Mouse (Mus musculus) right cerebral cortex, adult 2 months (tissue): ENCODE measurements at regions not wholly inside any gene's neighbourhood (a gene's known extent, or its start where the extent isn't known, plus 50 kb on each side); places are given as distances from the start of the nearest gene placed in this dataset.
A peak's percentile ranks its signal among the peaks of the same experiment; 100 is the strongest.

Experiments used
- DNase-seq, 2 experiments: peaks; one replicate each; pipeline ENCODE4 v3.0.0; 2021 to 2022; ENCODE audit warnings: low spot score in 2 of 2

DNA sequence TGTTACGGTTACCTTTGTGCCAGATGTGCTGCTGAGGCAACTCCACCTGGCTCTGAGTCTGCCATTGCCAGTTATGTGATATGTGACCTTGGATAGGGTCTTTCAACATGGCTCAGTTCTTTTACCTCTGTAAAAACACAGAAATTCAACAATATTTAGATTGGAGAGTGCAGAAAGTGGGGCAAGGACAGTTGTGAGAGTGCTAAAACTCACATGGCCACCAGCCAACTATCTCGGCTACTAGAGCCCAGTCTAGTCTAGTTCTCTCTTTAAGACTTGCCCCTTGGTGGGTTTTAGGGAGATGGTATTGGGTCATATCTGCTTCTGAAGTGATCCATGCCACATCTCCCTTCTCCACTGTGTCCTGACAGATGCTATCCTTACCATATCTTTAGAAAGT lies 233.0 kb downstream of the Phf14 start:
- DNase-seq: no peak

DNA sequence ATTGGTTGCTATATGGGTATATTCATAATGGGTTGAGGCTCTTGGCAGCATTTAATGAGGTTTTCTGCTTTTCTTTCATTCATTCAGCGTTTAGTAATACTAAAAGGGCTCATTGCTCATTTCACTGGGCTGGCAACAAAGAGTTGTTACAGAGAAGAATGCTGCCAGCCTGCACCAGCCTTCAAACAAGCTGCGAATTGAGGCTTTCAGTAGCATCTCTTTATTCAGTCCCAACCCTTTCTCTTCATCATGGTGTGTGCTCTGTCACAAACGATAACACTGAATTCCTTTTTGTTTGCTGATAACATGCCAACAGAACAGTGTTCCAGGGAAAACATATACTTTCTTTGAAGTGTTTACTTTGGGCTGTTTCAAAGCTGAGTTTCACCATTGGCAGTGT lies 237.6 kb downstream of the Phf14 start:
- no peak for DNase-seq

DNA sequence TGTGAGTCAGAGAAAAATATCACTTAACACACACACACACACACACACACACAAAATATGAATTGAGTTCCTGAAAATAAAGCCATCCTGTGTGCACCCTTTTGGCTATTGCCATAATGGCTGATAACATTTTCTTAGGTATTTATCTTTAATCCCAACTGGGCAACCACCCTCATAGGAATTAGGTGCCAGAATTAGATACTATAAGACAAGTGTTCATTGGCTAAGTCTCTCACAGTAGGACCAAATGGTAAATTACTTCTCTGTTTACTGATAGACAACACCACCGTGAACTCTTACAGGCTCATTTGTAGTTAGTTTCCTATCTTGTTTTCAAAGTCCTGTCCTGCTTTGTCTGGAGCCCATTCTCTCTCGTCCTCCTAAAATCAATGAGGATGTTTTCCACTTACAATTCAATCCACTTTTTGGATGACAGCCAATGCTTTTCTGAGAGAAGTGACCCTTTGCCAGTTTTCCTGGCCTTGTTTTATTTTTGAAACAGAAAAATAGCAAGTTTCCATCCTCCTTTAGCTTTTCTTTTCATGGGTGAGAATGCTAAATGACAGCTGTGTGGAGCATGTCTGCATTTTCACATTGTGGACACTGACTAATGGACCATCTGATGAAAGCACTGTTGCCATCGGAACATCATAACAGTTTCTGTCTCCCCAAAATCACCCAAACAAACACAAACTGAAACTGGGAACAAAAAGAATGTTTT lies 243.2 kb downstream of the Phf14 start:
- DNase-seq: no peak

DNA sequence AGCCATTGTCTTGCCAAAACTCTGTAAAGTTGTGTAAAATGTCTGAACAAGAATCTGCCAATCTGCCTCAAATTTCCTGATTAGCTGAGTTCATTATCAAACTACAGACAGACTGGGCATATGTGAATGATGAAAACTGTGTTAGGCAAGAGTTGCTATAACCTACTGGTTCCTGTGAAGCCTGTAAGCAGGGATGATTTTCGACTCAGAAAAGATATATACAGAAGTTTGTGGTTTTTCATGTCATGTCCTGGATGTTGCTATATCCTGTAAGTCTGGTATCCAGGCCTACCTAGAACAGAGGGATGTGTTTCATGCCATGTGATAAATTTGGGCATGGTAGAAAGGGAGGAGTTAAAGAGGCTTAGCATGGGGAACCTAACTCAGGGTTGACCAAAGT lies 256.4 kb downstream of the Phf14 start:
- DNase-seq: no peak

DNA sequence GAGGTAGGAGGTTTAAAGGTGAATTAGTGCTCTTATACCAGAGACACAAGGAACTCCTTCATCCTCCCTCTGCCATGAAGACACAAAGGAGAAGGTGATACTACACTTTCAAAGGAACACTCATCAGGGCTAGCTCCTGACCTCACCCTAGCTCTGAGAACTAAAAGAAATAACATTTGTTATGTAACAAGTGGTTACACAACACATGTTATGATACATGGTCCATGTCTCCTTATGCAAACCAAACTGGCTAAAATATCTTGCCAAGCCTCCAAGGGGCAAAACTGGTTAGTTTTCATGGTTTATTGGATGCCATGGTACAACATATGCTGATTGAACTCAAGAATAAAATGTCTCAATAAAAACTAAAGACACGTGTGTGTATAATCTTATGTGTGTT lies 260.9 kb downstream of the Phf14 start:
- DNase-seq: no peak

DNA sequence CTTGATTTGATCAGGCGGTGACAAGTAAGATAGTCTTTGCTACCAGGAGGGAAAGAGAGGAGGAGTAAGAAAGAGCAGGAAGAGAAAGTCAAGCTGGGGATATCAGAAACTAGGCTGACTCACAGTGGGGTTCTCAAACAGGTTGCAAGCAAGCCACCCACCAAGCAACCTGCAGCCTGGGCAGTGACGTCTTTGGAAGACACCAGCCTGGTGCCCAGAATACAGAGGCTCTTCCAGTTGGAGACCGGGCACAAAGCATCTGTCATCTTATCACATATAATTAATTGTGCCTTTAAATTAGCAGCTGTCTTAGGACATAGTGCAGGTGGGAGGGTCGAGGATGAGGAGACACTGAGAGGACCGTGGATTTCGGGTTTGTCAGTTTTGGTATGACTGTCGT lies 261.8 kb downstream of the Phf14 start:
- DNase-seq: peak; percentile 7 to 10

DNA sequence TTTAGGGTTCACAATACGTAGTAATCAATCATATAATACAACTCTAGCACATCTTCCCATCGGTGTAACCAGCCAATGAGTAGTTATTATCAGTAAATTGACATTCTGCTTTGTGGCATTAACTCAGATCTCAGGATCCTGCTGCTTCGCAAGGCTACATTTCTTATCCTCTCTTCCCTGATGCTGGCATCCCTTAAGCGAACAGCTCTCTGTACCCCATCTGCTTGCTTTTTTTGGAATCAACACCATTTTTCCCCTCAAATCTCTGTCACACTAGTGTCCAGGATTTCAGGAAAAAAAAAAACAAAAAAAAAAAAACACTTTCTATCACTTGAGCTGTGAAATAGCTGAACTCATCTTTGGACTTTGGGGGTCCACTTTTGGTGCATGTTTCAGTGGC lies 263.1 kb downstream of the Phf14 start:
- no peak for DNase-seq

DNA sequence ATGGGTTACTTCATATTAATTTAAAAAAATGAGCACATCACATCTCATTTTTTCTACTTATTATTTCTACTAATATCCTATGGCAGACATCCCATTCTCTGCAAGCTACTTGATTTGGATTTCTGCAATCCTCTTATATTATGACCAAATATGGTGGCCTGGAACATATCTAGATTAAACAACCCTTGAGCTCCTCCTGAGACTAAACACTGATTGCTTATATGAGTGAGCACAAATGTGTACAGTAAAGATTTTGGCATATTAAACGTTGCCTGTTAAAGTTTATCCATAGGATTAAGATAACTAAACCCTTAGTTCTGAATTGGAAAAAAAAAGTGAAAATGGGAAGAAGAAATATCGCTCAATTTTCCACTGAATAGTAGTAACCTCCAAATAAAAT lies 263.6 kb downstream of the Phf14 start:
- no peak for DNase-seq

DNA sequence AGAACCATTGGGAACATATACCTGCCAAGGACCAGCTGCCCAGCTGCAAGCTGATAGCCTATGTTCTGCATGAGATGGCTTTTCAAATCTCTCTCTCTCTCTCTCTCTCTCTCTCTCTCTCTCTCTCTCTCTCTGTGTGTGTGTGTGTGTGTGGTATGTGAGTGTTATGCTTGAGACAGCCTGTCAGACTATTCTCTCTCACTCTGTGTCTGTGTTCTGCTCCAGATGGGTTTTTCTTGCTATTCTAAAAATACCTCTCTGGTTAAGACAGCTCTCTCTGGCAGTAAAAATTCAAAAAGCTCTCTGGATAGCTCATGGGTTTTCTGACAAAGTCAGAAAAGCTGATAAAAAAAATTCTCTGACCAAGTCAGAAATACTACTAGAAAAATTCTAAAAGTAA lies 270.4 kb downstream of the Phf14 start:
- peak; percentile 11 to 28 for DNase-seq

DNA sequence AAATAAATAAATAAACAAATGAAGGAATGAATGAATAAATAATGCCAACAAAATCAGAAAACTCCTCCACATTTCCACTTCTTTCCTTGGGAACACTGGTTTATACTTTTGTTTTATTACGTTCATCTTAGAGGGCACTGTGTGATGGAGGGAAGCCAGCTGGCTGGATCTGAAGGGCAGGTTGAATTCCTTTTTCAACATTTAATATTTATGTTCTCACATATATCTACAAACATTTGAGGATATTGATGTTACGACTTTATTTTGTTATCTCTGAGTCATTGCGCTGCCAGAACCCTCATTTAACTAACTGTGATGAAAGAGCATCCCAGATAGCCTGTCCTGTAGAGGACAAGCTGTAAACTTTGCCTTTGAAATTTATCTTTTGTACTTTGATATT lies 273.3 kb downstream of the Phf14 start:
- DNase-seq: no peak

DNA sequence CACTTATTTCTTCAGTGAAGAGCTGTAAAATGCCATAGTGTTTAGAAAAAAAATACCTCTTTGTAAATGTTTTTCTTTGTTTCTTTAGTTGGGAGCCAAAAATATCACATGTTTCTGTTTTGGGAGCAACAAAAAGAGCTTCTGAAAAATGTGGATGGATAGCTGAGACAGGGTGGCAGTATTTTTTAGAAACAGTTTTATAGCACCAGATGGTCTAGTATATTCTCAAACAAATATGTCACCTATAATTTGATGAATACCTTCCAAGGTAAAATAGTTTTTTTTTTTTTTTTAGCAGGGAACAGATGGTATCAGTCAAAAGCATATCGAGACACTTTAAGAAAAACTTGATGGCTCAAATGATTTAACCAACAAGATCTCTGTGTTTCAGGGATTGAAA lies 302.6 kb downstream of the Phf14 start:
- no peak for DNase-seq

DNA sequence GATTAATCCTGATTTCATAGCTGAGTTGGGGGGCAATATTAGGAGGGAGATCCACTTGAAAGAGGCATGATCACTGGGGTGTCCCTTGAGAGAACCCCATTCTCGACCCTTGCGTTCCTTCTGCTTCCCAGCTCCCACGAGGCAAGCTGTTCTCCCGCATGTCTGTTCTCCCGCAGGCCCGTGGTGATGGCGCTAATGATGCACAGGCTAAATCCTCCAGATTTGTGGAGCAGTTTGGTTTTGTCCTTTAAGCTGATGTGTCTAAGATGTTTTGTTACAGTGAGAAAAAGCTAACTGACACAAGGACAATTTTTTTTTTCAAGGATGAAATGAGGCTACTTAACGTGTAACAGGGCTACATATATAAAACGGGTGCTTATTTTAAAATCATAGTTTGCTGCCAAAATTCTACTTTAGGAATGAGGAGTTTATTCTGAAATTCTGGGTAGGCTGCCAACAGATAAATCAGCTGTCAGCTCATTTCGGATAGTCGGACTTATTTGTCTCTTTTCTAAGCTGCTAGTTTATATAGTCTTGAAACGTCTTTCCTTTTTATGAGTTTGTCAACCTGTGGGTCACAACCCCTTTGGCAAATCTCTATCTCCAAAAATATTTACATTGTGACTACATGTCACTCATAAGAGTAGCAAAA lies 307.0 kb downstream of the Phf14 start:
- no peak for DNase-seq

DNA sequence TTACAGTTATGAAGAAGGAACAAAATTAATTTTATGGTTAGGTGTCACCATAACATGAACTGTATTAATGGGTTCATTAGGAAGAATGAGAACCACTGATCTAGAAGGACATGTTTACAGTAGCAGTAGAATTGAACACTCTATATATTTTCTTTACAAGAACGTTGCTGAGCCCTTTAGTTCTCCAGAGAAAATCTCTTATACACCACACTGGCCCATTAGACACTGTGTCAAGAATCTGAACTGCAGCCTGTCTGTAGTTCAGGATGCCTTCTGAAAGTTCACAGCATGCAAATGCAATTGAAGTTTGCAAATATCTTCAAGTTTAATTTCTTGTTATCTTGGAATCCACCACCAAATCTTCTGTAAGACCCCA lies 307.6 kb downstream of the Phf14 start:
- no peak for DNase-seq

DNA sequence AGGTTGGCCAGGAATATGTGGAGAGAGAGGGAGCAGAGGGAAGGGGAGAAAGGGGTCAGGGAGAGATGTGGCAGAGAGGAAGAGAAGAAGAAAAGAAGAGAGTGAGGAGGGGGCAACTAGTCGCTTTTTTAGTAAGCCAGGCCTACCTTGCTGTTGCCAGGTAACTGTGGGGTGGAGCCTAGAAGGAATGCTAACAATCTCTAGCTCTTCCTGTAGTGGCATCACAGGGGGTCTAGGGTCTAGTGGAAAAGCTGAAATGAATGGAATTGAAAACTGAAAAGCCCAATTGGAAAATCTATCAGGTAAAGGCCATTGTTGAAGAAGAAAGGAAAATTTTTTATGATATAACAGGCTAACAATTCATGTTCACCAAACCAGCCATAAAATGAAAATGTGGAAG lies 336.5 kb downstream of the Phf14 start:
- no peak for DNase-seq

DNA sequence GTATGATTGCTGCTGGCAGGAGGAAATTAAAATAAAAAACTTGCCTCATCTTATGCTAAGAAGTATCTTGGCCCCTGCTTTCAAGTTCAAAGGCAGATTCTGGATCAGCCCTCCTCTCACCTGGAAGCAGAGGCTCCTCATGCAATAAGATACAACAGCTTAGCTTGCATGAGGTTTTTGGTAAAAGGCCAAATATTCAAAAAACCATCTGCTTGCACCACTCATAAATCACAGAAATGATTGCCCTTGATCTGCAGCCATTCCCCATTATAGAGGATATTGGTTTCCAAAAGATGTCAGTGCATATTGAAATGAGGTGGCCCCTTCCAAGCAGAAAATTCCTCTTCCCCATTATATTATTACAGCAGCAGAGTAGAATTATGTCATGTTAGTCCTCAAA lies 340.4 kb downstream of the Phf14 start:
- DNase-seq: no peak

DNA sequence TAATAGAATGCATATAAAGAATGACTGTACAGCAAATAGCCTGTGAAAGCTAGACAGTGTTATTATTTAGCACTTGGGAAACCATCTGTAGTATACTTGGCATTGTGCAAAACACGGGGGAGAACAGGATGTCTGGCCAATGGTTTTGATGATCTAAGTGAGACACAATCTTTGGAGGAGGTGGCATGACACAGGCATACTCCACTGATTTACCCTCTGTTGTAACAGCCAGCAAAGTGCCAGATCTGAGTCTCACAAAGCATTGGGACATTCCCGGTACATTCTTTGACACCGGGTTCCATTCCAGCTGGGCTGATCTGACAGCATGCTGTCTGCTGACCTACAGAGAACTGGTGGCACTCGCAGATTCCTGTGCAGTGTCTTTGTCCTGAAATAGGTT lies 341.0 kb downstream of the Phf14 start:
- peak; percentile 23 to 40 for DNase-seq

DNA sequence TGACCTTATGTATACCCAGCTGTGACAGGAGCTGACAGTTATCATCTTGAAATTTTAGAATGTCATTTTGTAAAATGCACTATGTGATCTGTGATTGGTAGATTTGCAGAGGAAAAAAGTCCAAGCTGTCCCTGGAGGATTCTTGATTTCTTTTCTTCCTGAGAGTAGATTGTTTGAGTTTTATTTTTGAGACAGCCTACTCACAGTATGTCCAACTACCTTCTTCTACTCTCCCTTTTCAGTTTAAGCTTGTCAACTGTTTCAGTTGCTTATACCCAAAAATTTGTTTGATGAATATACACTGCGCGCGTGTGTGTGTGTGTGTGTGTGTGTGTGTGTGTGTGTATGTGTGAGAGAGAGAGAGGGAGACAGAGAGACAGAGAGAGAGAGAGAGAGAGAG lies 346.9 kb downstream of the Phf14 start:
- no peak for DNase-seq

DNA sequence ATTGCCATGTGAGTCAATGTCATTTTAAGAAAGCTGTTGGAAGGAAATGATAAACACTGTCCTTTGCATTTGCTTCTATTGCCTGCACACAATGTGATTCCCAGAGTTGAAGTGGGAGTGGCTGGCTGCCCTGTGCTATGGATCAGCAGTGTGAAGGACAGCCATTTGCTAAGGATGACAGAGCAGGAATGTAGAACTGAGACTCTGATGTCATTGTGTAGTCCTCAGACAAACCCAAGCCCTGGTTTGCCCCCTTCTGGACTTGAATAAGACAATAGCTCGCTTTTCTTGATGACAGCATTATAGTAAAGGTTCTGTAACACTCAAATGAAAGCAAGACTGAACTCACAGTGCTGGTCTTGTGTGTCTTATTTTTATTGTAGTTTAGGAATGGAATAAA lies 347.8 kb downstream of the Phf14 start:
- no peak for DNase-seq

DNA sequence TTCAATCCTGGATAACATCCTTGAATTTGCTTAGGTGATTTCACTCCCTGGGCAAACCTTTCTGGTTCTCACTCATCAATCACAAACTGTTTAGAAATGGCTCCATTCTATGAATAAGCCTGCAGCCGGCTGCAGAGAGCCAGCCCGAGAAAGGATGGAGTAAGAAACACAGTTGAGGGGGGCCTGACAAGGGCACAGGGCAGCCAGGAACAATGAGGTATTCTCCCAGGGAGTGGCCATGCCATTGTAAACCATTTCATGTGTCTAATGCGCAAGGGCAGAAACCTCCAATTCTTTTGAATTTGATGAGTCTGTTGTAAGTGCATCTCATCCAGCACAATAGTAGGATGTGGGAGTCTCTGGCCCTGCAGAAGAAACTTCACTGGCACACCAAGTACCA lies 350.7 kb downstream of the Phf14 start:
- no peak for DNase-seq

DNA sequence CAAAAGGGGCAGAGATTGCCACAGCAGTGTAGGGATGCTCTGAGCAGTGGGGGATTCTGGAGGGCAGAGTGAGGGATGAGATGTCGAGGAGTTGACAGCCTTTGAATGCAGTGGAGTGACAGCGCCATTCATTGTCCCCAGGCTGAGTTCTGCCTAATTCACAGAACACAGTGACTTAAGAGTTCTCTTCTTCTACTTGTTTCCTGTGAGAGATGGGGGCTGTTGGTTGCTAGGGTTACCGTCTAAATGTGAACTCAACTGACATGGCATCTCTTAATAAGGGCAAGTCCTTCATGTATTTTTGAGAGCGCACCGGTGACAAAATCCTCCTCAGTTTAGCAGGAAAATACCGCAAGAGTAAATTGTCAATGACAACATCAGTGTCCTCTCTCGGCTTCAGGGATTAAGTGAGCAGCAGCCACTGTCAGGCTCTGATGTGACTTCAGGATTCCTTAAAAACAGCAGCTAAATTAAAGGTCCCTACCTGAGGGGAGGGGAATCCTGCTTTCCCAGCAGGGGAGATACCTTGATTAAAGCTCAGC lies 351.4 kb downstream of the Phf14 start:
- DNase-seq: no peak

DNA sequence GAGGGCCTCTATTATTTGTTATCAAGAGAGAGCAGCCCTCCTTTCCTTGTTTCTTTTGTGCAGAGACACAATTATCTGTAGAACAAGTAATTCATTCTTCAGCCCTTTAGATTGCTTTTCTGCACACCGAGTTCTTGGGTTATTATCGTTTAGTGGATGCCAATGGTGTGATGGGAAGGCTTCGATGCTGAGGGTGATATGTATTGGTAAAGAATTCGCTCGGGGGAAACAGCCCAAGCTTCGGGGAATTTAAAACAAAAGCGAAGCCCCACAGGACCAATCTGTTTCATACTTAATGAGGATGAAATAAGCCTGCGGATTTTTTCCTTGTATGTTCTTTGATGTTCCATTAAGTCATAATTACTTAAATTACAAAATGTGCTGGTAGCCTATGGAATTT lies 352.0 kb downstream of the Phf14 start:
- no peak for DNase-seq

DNA sequence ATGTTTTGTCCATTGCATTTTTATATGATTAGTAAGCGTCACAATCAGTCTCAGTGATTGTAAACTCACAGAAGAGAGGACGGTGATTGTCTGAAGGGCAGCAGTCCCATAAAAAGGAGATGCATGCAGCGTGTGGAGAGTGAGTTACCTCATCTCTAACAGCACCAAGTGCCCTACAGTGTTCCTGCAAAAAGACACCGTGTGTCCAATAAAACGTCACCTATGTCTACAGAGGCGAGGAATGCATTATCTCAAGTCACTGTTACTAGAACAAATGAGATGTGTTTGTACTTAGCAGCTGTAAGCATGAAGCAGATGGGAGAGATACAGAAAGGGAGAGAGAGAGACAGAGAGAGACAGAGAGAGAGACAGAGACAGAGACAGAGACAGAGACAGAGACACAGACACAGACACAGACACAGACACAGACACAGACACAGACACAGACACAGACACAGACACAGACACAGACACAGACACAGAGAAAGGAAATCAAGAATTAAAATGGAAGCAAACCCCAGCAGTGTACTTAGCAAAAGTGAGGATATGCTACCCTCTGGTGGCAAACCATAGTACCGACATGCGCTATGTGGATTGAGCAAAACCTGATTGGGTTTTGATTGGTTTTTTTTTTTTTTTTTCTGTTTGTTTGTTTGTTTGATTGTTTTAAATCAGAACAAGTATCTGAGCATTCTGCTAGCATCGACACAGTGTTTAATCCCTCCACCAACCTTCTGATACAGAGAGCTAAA lies 352.9 kb downstream of the Phf14 start:
- peak; percentile 57 to 65 for DNase-seq
